Mouse (Mus musculus) adrenal gland, postnatal 25 days (tissue): ENCODE data around the gene Lypla2. TPM values are rescaled to one million over a fixed set of nuclear protein-coding genes. Genes with fewer than 3 reads are reported as not detected.
A peak's percentile ranks its signal among the peaks of the same experiment; 100 is the strongest.
"Not testable (repeated sequence)": the region's sequence is repeated elsewhere in the genome, so short reads cannot be mapped to it uniquely, and the experiment has no call there.

ENCODE experiments used
- DNase-seq: peaks from one replicate; pipeline ENCODE4 v3.0.0; 2021; ENCODE audit warnings: mixed read lengths
- total RNA-seq: library from RNA; stranded (reverse); gene quantifications from 2 replicates; pipeline ENCODE4 v1.2.3, GENCODE M21; 2021

The Lypla2 gene
- total RNA-seq, 1 experiment from 2014 or later, result 66.4 TPM

DNA sequence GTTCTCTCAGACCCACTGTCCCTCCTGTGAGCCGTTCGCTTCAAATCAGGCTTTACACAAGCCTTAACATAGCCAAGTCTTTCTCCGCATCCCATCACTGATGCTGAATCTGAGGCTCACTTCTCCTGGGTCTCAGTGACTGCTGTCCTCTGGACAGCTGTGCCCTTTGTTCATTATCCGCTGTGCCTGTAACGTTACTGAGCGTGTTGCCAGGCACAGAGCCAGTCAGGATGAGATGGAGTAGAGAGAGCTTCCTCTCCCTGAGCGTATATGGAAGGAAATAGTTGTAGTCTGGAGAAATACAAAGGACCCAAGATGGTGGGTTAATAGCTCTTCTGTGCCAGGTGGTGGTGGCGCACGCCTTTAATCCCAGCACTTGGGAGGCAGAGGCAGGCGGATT is 23.0 kb downstream of the Lypla2 start:
- DNase-seq, result no peak

GRCm38 (mm10) chr4:135948142-135948541 is 24.3 kb downstream of the Lypla2 start:
- no peak for DNase-seq

- DNase-seq, result no peak
These were observed 25.6 kb downstream of the Lypla2 start for GRCm38 (mm10) chr4:135946659-135947301.

GRCm38 (mm10) chr4:135946278-135946658 is 26.2 kb downstream of the Lypla2 start, which contains the start of gene Hmgcl:
TSS of gene Hmgcl (plus strand) at chr4:135946448.
- DNase-seq, result peak; percentile 95

DNA sequence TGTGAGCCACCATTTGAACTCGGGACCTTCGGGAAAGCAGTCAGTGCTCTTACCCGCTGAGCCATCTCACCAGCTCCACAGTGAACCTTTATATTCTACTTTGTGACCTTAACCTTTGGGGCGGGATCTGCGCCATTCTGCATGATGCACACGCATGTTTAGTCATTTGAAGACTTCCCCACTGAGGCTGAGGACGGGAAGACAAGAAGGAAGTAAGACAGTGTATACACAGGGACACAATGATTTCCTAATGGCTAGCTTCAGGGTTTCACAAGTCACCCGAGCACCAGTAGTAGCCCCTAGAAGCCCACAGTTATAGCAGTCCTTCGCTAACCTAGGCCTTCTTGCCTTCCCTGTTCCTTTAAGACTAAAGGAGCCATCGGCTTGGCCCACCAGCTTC is 26.7 kb downstream of the Lypla2 start:
- DNase-seq, result no peak

- DNase-seq, result no peak
These were observed 29.0 kb downstream of the Lypla2 start for GRCm38 (mm10) chr4:135943389-135943788.

DNA sequence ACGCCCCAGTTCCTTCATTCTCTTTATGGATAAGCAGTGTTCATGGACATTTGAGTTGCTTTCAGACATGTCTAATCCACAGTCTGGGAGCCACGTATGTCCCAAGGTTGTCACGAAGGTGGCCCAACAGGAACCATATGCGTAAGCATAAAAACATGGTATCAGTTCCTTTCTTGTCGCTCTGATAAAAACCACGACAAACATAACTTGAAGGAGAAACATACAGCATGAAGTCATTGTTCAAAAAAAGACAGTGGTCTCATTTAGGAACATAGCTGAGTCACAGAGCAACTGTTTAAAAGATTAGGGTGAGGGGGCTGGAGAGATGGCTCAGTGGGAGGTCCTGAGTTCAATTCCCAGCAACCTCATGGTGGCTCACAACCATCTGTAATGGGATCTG is 30.2 kb downstream of the Lypla2 start:
- no peak for DNase-seq

- DNase-seq, result not testable (repeated sequence)
These were observed 31.4 kb downstream of the Lypla2 start for GRCm38 (mm10) chr4:135941026-135941425.

DNA sequence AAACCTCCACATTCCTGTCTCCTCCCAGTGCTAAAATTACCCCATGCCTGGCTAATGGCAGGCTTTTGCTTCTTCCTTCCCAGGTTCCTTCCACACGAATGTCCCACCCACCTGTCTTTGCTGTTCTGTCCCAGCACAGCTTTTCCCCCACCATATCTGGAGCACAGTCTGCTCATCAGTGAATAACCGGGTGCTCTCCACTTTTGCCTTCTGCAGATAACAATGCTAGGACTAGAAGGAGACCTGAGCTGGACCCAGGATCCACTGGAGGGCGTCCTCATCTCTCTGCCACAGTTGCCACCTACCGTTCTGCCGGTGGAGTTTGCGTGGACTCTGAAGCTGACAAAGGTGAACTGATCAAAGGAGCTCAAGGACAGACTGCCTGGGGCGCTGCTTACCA is 33.6 kb downstream of the Lypla2 start:
- DNase-seq, result no peak

- DNase-seq, result no peak
These were observed 36.9 kb downstream of the Lypla2 start for GRCm38 (mm10) chr4:135935502-135935901.

DNA sequence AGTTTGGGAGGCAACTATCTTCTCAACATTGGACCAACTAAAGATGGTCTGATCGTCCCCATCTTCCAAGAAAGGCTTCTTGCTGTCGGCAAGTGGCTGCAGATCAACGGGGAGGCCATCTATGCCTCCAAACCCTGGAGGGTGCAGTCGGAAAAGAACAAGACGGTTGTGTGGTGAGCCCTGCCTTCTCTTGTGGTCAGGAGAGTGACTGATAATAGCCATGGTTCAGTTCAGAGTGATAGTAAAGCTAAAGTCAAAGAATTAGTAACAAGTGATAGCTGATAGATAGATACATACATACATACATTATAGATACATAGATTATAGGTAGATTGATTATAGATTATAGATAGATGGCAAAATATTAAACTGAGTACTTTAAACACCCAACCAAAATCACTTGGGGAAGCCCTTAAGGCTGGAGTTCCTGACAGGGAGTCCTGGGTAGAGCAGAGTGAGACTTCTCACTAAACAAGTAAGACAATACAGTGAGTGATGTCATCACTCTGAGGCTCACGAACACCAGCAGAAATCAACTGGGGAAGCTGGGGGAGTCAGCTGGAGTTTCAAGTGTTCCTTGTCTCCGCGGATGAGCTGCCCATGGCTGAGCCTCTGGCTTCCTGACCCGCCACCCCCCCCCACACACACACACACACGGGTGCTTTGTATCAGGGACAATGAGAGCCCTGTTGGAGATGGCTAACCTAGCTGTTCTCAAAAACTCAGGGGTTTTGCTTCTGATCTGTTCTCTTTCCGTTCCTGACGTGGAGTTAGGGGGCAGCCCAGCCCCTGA is 37.5 kb downstream of the Lypla2 start:
- no peak for DNase-seq

DNA sequence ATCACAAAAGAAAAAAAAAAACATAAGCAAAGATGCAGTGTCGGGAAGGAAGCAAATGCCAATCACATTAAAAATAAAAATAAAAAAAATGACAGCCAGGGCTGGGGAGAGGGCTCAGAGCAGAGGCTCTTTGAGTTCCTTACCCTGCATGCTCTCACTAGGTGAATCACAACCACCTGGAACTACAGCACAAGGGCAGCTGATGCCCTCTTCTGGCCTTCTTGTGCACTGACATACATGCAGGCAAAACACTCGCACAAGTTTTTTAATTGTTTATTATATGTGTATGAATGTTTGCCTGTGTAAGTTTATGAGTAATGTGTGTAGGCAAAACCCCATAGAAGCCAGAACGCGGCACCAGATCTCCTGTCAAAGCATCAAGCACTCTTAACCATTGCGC is 40.6 kb downstream of the Lypla2 start:
- DNase-seq, result no peak

DNA sequence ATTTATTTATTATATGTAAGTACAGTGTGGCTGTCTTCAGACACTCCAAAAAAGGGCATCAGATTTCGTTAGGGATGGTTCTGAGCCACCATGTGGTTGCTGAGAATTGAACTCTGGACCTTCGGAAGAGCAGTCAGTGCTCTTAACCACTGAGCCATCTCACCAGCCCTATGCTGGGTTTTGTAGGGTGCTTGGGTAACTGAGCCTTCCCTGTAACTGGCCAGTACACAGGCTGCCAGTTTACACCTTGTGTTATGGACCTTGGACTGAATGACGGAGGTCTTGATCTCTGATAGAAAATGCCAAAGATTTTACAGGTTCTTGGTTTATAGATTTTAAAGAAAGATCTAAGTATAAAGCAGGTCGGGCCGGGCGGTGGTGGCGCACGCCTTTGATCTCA is 42.2 kb downstream of the Lypla2 start:
- DNase-seq, result no peak

DNA sequence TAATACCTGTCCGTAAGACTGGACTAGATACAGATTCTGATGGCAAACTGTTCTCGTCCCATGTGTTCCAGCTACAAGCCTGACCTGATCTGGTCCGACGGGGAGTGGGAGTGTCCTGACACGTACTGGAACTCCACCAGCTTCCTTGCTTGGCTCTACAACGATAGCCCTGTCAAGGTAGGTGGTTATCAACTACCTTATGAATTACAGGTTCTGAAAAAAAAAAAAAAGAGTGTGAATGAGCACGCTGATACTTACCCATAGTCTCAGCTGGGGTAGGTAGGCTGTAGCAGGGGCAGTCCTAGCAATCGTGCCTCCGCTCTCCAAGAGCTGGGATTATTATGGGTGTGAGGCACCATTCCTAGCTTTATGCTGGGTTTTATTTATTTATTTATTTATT is 42.6 kb downstream of the Lypla2 start:
- DNase-seq, result no peak

GRCm38 (mm10) chr4:135929405-135929804 is 43.0 kb downstream of the Lypla2 start:
- DNase-seq, result no peak

DNA sequence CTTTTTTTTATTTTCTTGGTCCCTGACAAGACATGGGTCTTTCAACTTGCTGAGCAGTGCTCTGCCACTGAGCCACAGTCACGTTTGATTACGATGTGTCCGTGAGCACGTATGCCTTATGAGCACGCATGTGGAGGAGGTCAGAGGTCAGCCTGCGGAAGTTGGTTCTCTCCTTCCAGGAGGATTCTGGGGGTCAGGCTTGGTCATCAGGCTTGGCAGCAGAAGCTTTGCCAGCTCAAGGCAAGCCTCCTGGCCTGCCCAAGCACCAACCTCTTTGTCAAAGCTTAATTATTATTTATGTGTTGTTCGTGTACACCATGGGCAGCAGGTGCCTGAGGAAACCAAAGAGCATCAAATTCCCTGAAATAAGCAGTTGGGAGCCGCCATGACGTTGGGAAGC is 44.0 kb downstream of the Lypla2 start:
- DNase-seq, result no peak

GRCm38 (mm10) chr4:135926861-135927260 is 45.6 kb downstream of the Lypla2 start:
- no peak for DNase-seq

GRCm38 (mm10) chr4:135926195-135926808 is 46.1 kb downstream of the Lypla2 start:
- no peak for DNase-seq

GRCm38 (mm10) chr4:135925341-135925740 is 47.1 kb downstream of the Lypla2 start:
- no peak for DNase-seq

- no peak for DNase-seq
These were observed 48.0 kb downstream of the Lypla2 start for GRCm38 (mm10) chr4:135924418-135924817.

- DNase-seq, result no peak
These were observed 50.2 kb downstream of the Lypla2 start for GRCm38 (mm10) chr4:135922190-135922589.

DNA sequence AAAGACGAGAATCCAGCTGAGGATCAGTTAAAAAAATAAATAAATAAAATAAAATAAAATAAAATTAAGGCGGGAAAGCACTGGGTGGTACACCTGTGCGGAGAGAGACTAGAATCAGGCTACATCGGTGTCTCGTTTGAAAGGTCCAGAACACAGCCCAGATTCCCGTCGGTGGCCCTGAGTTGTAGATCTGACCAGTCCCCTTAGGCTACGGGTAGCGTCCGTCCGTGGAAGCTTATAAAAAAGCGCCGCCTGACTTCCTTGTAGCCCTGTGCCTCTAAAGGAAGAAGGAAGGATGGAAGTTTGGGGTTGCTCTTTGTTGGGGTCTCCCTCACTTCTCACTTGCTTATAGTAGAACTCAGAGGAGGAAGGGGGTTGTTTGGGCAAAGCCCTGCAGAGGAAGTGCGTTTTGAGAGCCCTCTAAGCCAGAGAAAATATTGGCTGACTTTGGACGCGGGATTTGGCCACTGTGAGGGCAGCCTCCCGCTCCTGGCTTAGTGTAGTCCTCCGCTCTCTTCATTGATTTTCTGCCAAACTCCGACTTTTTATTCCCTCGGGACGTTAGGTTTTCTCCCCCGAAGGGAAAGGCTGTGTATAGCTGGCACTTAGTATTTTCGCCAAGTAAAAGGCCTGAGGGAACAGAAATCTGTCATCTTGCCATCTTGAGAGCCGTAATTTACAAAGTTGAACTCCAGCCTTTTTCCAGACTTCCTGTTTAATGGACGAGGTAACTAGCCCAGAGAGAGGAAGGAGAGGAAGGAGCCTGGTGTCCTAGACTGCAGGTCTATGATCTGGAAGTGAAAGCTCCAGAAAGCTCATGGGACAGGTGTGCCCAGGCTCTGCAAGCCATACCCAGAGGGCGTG is 50.9 kb downstream of the Lypla2 start:
- no peak for DNase-seq
